Mouse (Mus musculus) forebrain, embryonic 13.5 days (tissue): ENCODE results near the gene Cgnl1. TPM values are rescaled to one million over a fixed set of nuclear protein-coding genes. Genes with fewer than 3 reads are reported as not detected.
A peak's percentile ranks its signal among the peaks of the same experiment; 100 is the strongest.

Experiments
- ATAC-seq: fragments of 200-750 bp; cut with Nextera tagmentation; 2 replicates; pipeline ENCODE4 v1.8.0; 2017
- H3K27ac ChIP-seq: fragments of 300-500 bp; sonication (generic); 2 replicates; pipeline ENCODE4 v1.5.1; 2015; ENCODE audit warnings: inconsistent platforms, mild to moderate bottlenecking, moderate library complexity
- H3K27me3 ChIP-seq: fragments of 300-500 bp; sonication (generic); 2 replicates; pipeline ENCODE4 v1.6.1; 2015; ENCODE audit warnings: mild to moderate bottlenecking, inconsistent platforms
- H3K36me3 ChIP-seq: fragments of 300-500 bp; sonication (generic); 2 replicates; pipeline ENCODE4 v1.6.1; 2015; ENCODE audit warnings: mild to moderate bottlenecking, inconsistent platforms; ENCODE audit not compliant: poor library complexity, severe bottlenecking
- H3K4me1 ChIP-seq: fragments of 300-500 bp; sonication (generic); 2 replicates; pipeline ENCODE4 v1.6.1; 2015; ENCODE audit warnings: inconsistent platforms
- H3K4me2 ChIP-seq: fragments of 300-500 bp; sonication (generic); 2 replicates; pipeline ENCODE4 v1.6.1; 2015; ENCODE audit warnings: inconsistent platforms, mild to moderate bottlenecking, moderate library complexity
- H3K4me3 ChIP-seq: fragments of 300-500 bp; sonication (generic); 2 replicates; pipeline ENCODE4 v1.5.1; 2015; ENCODE audit warnings: mild to moderate bottlenecking, inconsistent platforms
- H3K9ac ChIP-seq: fragments of 300-500 bp; sonication (generic); 2 replicates; pipeline ENCODE4 v1.6.1; 2015; ENCODE audit warnings: mild to moderate bottlenecking, inconsistent platforms
- H3K9me3 ChIP-seq: fragments of 300-500 bp; sonication (generic); replicated peaks from 2 replicates; pipeline ENCODE4 v1.6.1; 2016; ENCODE audit warnings: inconsistent platforms
- WGBS: fragments of 180-500 bp; shearing (Covaris S2); methylation state at CpG from one replicate; pipeline ENCODE4 v1.1.7; 2015; 5-methylcytosine and 5-hydroxymethylcytosine counted together
- polyA plus RNA-seq: library from polyadenylated mRNA; unstranded; fragments of >200 nt; fragmentation: Nextera tagmentation; extraction: Ambion mirVana; gene quantifications from 2 replicates; pipeline ENCODE4 v1.2.1, GENCODE M21; 2015

The Cgnl1 gene
- polyA plus RNA-seq, 1 experiment from 2014 or later: 4.0 TPM

DNA sequence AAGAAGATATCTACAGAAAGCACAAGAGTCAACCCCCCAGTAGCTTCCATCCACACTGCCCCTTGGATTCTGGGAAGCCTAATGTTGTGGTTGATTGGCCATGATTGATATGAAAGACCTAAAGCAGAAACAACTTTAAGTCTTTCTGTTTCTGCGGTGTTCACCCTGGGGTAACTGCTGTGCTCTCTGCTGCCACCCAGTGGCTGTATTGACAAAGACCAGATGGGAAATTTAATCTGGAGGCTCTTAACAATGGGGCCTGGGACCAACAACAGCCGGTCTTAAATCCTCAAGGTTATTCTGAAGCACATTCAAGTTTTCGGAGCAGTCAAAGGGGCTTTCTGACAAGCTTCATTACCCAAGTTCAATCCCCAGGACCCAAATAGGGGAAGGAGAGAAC is 155.2 kb downstream of the Cgnl1 start:
- Histone ChIP-seq H3K4me3 (no peak overlapping the region), H3K4me1 (no peaks in the 10 kb centered on the region), H3K4me2 (no peak overlapping the region), H3K9ac (no peak overlapping the region), H3K36me3 (no peaks in the 10 kb centered on the region), H3K27me3 (no peaks in the 10 kb centered on the region), H3K27ac (no peak overlapping the region), H3K9me3 (no peaks in the 10 kb centered on the region)
- WGBS: 7% methylated on average over 3 of the region's 3 CpGs
- peak; percentile 36; the same call in 1 of the 2 replicates for ATAC-seq

DNA sequence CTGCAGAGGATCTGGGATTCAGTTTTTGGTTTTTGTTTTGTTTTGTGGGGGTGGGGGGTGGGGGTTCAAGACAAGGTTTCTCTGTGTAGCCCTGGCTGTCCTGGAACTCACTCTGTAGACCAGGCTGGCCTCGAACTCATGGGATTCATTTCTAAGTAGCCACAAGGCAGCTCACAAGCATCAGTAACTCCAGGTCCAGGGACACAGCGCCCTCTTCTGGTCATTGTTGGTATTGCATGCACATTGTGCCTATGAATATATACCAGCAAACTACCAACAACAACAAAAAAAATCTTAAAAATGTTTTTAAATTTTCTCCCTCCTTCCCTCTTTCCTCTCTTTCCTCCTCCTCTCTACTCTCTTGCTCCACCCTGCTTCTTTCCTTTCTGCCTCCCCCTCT is 156.8 kb downstream of the Cgnl1 start:
- Histone ChIP-seq H3K9ac (no peak overlapping the region), H3K4me1 (peaks cover under 1% of the 10 kb centered on the region; the same call in 1 of the 2 replicates), H3K36me3 (no peaks in the 10 kb centered on the region), H3K27me3 (no peaks in the 10 kb centered on the region), H3K4me3 (no peak overlapping the region), H3K27ac (no peak overlapping the region), H3K9me3 (no peaks in the 10 kb centered on the region), H3K4me2 (no peak overlapping the region)
- 34% methylated on average over 2 of the region's 2 CpGs for WGBS
- ATAC-seq: no peak

DNA sequence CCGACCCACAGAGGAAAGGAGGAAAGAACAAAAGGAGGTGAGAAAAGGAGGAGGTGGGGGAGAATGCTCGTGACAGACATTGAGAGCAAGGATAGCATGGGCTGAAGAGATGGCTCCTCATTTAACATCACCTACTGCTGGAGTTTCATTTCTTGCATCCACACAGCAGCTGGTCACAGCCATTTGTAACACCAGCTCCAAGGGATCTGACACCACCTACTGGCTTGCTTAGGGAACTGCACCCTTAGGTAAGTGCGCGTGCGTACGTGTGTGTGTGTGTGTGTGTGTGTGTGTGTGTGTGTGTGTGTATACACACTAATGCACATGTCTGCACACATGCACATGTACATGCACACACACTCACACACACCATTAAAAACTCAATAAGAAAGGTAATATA is 158.4 kb downstream of the Cgnl1 start:
- no peak for ATAC-seq
- 75% methylated on average over 6 of the region's 6 CpGs for WGBS
- Histone ChIP-seq H3K4me3 (no peak overlapping the region), H3K4me1 (peaks cover 3% of the 10 kb centered on the region; the same call in 1 of the 2 replicates), H3K9me3 (no peaks in the 10 kb centered on the region), H3K27ac (no peak overlapping the region), H3K9ac (no peak overlapping the region), H3K36me3 (no peaks in the 10 kb centered on the region), H3K27me3 (no peaks in the 10 kb centered on the region), H3K4me2 (no peak overlapping the region)

DNA sequence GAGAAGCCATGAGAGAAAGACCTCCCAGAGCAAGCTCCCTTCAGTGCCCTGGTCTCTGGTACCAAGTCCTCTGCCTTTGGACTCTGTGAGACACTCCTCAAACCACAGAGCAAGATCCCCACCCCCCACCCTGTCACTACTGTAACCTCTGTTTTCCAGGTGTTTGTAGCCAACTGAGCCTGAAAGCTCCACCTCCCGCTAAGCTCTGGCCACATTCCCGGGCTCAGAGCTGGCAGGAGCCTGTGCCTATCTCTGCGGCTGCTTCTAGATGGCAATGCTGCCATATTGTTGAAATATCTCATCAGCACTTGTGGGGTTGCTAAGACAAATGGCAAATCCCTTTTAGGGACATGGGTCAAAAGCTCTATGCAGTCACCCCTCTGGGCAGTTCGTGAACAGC is 159.5 kb downstream of the Cgnl1 start:
- Histone ChIP-seq H3K4me2 (no peak overlapping the region), H3K27ac (no peak overlapping the region), H3K9ac (no peak overlapping the region), H3K36me3 (no peaks in the 10 kb centered on the region), H3K27me3 (no peaks in the 10 kb centered on the region), H3K4me1 (peaks cover 3% of the 10 kb centered on the region; the same call in 1 of the 2 replicates), H3K9me3 (no peaks in the 10 kb centered on the region), H3K4me3 (no peak overlapping the region)
- no peak for ATAC-seq
- 82% methylated on average over 4 of the region's 4 CpGs for WGBS

DNA sequence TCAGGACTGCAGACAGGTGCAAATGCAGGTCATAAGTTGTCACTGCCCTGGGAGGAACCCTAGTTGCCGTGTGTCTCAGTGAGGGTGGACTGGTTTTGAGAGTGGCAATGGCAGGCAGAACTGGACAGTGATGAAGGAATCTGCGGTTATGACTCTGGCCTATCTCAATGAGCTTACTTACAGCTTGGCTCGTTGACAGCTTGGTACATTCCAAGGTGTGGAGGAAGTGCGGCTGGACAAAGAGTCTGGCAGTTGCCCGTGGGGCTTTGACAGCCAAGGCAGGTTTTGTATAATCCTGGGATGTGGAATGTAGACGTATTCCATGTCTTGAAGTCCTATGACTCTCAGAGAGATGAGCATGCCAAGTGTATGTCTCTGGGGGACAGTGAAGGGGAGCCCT is 162.4 kb downstream of the Cgnl1 start:
- Histone ChIP-seq H3K27me3 (no peaks in the 10 kb centered on the region), H3K4me1 (peaks cover 3% of the 10 kb centered on the region; the same call in 1 of the 2 replicates), H3K36me3 (no peaks in the 10 kb centered on the region), H3K4me3 (no peak overlapping the region), H3K27ac (no peak overlapping the region), H3K9ac (no peak overlapping the region), H3K4me2 (no peak overlapping the region), H3K9me3 (no peaks in the 10 kb centered on the region)
- 87% methylated on average over 6 of the region's 6 CpGs for WGBS
- ATAC-seq: no peak

DNA sequence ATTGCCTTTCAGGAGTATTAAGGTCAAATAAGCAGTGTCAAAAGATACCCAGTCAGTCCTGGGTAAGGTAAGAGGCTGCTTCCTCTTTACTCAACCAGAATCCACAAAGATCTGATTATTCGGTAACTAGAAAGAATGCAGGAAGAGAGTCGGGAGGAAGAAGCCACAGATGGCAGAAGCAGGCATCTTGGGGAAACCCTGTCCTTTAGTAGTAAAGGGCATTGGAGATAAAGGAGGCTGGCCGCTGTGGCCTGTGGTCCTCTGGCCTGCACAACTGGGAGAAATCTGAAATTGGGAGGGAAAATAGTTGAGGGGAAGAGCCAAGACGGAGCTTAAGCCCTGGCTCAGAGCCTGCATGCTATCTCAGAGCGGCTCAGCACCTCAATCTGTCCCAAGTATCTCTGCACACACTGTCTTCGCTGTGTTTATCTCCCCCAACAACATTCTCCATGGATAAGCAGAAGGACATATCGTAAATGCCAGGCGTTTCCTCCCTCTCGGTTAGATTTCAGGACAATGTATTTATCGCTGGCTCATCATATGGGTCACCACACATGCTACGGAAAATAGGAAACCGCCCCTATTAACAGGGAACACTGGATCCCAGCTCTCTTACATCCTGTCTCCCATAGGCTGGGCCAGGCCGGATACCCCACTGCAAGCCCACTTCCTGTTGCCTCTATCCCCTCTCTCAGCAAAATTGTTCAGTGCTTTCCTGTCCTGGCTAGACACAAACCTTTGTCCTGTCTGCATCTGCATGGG is 164.9 kb downstream of the Cgnl1 start:
- no peak overlapping the region for H3K4me2 ChIP-seq
- WGBS: 83% methylated on average over 13 of the region's 13 CpGs

DNA sequence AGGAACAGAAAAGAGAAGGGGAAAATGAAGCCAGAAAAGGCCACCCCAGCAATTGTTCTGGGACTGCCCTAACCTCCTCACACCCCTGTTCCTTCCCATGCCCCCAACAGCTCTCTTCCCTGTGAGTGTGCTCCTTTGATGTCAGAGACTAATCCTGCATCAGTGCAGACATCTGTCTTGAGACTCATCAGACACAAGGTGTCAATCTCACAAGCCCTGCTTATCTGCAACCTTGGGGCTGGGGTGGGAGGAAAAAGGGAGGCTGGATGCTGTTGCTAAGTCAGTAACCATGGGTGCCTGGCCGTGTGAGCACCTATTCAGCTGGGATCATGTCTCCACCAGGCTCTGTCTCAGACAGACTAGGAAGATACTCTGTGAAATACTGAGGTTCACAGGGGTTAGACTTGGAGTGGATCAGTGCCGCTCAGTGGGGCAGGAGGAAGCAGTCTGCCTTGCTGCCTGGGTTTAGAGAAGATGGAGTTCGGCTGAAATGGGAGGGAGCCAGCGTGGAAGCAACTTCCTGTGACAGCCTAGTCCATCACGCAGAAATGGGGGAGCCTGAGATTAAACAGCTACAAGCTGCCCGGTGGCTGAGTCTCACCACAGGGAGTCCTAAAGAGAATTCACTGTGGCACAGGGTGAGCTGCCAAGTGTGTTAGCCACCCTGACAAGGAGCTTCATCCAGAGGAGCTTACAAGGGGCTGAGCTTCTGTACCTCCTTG is 166.3 kb downstream of the Cgnl1 start:
- H3K9ac ChIP-seq: no peak overlapping the region

More for the DNA sequence above, 164.9 kb downstream of the Cgnl1 start:
- Histone ChIP-seq H3K36me3 (no peaks in the 10 kb centered on the region), H3K9me3 (no peaks in the 10 kb centered on the region), H3K4me1 (peaks cover 3% of the 10 kb centered on the region; the same call in 1 of the 2 replicates), H3K27me3 (no peaks in the 10 kb centered on the region), H3K4me3 (no peak overlapping the region), H3K9ac (no peak overlapping the region), H3K27ac (no peak overlapping the region; the same call in 1 of the 2 replicates)
- ATAC-seq: no peak

DNA sequence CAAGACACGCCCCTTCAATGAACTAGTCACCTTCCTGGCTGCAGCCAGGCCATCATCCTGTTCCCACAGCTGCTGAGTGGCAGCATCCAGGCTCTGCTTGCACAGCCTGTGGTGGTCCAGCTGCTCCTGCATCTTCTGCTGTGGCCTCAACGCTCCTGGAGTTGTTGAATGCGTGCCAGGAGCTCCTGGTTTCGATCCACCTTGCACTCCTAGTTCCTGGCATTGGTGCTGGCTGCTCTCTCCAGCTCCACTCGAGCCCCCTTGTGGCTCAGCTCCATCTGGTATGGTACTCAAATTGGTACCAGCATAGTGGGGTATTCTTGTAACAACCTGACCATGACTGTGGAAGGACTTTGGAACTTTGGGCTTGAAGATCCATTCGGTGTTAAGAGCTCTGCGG is 171.5 kb downstream of the Cgnl1 start:
- Histone ChIP-seq H3K4me3 (no peak overlapping the region), H3K9ac (no peak overlapping the region), H3K36me3 (no peaks in the 10 kb centered on the region), H3K27ac (no peak overlapping the region), H3K27me3 (0 out of 2 replicates have a peak, but pooled peaks cover 3% of the 10 kb centered on the region), H3K4me1 (no peaks in the 10 kb centered on the region), H3K4me2 (no peak overlapping the region), H3K9me3 (no peaks in the 10 kb centered on the region)
- ATAC-seq: no peak
- 77% methylated on average over 7 of the region's 7 CpGs for WGBS

More for the DNA sequence above, 166.3 kb downstream of the Cgnl1 start:
- Histone ChIP-seq H3K27me3 (no peaks in the 10 kb centered on the region), H3K36me3 (no peaks in the 10 kb centered on the region), H3K4me2 (no peak overlapping the region), H3K27ac (no peak overlapping the region), H3K4me1 (peaks cover 3% of the 10 kb centered on the region; the same call in 1 of the 2 replicates), H3K9me3 (no peaks in the 10 kb centered on the region), H3K4me3 (no peak overlapping the region)
- 47% methylated on average over 6 of the region's 6 CpGs for WGBS
- ATAC-seq: no peak

DNA sequence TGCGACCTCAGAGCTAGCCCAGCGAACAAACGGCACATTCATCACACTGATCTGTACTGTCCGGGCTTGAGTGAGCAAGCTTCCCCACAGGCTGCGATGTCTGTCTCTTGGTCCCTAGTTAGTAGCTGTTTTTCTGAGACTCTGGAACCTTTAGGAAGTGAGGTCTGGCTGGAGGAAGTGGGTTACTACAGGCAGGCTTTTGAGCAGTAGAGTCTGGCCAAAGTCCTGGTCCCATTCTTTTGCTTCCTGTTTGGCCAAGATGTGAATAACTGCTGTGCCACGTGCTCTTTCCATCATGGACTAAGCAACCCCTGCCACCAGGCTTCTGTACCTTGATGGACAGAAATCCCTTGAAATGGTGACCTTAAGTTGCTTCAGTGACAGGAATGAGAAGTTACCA is 174.5 kb downstream of the Cgnl1 start:
- H3K9ac ChIP-seq: no peak overlapping the region
- 78% methylated on average over 6 of the region's 6 CpGs for WGBS
- no peak overlapping the region for H3K4me3 ChIP-seq

DNA sequence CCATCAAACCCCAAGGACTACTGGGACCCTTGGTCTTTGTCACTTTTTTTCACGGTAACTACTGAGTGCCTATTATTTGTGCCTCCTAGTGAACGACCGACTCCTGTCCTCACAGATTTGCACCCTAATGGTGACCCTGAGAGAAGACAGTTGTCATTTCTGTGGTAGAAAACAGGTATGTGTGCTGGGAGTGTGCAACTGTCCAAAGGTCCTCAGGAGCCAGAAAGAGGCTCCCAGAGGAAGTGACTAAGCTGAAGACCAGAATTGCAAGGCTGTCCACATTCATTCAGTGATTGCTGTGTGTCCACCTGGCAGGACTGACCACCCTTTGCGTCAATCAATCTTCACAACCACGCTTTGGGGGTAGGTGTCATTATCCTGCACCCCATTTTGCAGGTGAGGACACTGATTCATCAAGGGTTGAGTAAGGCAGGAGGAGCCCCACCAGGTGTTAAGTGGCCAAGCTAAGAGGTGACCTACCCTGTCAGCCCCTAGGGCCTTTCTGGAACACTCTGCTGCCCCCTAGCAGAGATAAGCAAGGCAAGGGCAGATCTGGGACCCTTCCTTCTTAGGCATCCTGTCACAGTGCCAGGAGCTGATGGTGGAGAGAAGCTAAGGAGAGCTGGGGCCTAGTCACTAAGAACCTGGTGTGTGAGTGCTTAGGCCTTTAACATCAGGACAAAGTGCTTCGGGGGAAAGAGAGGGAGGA is 178.7 kb downstream of the Cgnl1 start:
- no peaks in the 10 kb centered on the region for H3K36me3 ChIP-seq
- H3K9me3 ChIP-seq: no peaks in the 10 kb centered on the region
- H3K27me3 ChIP-seq: peaks cover 16% of the 10 kb centered on the region; the same call in 1 of the 2 replicates
- peak overlapping the region; percentile 90 for H3K4me2 ChIP-seq
- H3K4me3 ChIP-seq: peak overlapping the region; percentile 55
- H3K27ac ChIP-seq: no peak overlapping the region
- H3K4me1 ChIP-seq: peaks cover 10% of the 10 kb centered on the region
- H3K9ac ChIP-seq: no peak overlapping the region
- 40% methylated on average over 6 of the region's 6 CpGs for WGBS
- ATAC-seq: no peak

More for the DNA sequence above, 174.5 kb downstream of the Cgnl1 start:
- Histone ChIP-seq H3K27ac (no peak overlapping the region), H3K27me3 (0 out of 2 replicates have a peak, but pooled peaks cover 6% of the 10 kb centered on the region), H3K4me2 (no peak overlapping the region), H3K4me1 (peaks cover 8% of the 10 kb centered on the region), H3K9me3 (no peaks in the 10 kb centered on the region), H3K36me3 (no peaks in the 10 kb centered on the region)
- ATAC-seq: no peak

DNA sequence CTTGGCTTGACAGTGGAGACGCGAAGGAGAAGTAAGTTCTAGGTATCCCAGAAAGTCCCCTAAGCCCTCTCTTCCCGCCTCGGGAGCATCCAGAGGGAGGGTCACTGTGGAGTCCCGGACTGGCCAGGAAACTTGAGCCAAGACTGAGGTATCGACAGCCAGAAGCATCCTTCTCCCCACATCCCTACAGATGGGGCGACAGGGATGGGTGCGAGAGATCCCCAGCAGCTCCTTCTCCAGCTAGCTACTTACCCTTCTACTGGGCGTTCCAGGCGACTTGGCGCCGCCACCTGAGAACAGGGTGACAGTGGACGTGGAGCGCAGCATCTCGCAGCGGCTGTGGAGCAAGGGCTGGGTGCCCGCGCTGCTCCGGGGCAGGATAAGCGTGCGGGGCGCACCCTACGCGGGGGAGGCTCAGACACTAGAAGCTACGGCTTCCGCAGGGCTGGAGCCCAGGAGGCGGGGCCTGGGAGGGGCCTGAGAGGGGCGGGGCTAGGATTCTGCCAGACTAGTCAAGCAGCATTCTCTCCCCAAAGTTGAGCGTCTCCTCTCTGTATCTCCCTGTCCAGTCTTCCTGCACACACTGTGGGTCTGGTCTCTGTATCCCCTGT is 179.4 kb downstream of the Cgnl1 start, which contains the start of gene Myzap:
Gene Myzap (minus strand): TSS at position 423 of the 611 bp plus-strand sequence.
- H3K27me3 ChIP-seq: peaks cover 16% of the 10 kb centered on the region; the same call in 1 of the 2 replicates
- H3K36me3 ChIP-seq: no peaks in the 10 kb centered on the region
- peaks cover 10% of the 10 kb centered on the region for H3K4me1 ChIP-seq
- no peak within 1 kb of the TSS for H3K27ac ChIP-seq
- H3K4me2 ChIP-seq: peak within 1 kb of the TSS; percentile 90
- ATAC-seq: peak; percentile 95
- peak within 1 kb of the TSS; percentile 63 for H3K9ac ChIP-seq
- 2% methylated on average over 29 of the region's 29 CpGs for WGBS
- H3K9me3 ChIP-seq: no peaks in the 10 kb centered on the region
- peak within 1 kb of the TSS; percentile 55 for H3K4me3 ChIP-seq
